Mouse (Mus musculus) bone marrow macrophage, adult 2 months (primary cell): ENCODE results near the gene Gckr. TPM values are rescaled to one million over a fixed set of nuclear protein-coding genes. Genes with fewer than 3 reads are reported as not detected.

ENCODE experiments used
- H3K27ac ChIP-seq: 2 replicates; pipeline ENCODE4 v1.5.1; 2012; ENCODE audit warnings: low read depth, low read length; ENCODE audit not compliant: insufficient read depth
- H3K4me1 ChIP-seq: 2 replicates; pipeline ENCODE4 v1.6.1; 2012; ENCODE audit warnings: low read length; ENCODE audit not compliant: control insufficient read depth, insufficient read depth
- H3K4me3 ChIP-seq: 2 replicates; pipeline ENCODE4 v1.5.1; 2012; ENCODE audit warnings: mild to moderate bottlenecking, low read length, moderate library complexity; ENCODE audit not compliant: insufficient read depth
- CTCF ChIP-seq: IDR thresholded peaks from 2 replicates; pipeline ENCODE4 v1.5.1; 2012; ENCODE audit warnings: low read depth, mild to moderate bottlenecking, low read length, moderate library complexity
- POLR2A ChIP-seq: IDR thresholded peaks from 2 replicates; pipeline ENCODE4 v1.6.1; 2012; ENCODE audit warnings: mild to moderate bottlenecking, low read depth, low read length, borderline replicate concordance
- polyA plus RNA-seq: library from polyadenylated mRNA; stranded (reverse); fragments of >200 nt; gene quantifications from 2 replicates; pipeline ENCODE4 v1.2.4, GENCODE M21; 2012; ENCODE audit not compliant: missing spikeins, insufficient read depth, insufficient read length

Gene Gckr
- polyA plus RNA-seq, 1 experiment, result not detected

- peaks cover 34% of the 10 kb centered on the region for H3K4me1 ChIP-seq
- TF ChIP-seq CTCF (no peak), POLR2A (no peak)
- H3K4me3 ChIP-seq, result no peak overlapping the region
- H3K27ac ChIP-seq, result peak overlapping the region; percentile 1; the same call in 1 of the 2 replicates
Measured at GRCm38 (mm10) chr5:31255971-31256370, 41.3 kb upstream of the Gckr start.

GRCm38 (mm10) chr5:31257616-31258015 is 39.6 kb upstream of the Gckr start:
- Histone ChIP-seq H3K27ac (no peak overlapping the region), H3K4me1 (peaks cover 34% of the 10 kb centered on the region), H3K4me3 (no peak overlapping the region)
- TF ChIP-seq POLR2A (no peak), CTCF (no peak)

- 0 out of 2 replicates have a peak, but pooled peaks cover 2% of the 10 kb centered on the region for H3K4me1 ChIP-seq
- TF ChIP-seq POLR2A (no peak), CTCF (no peak)
- H3K27ac ChIP-seq, result no peak overlapping the region
- H3K4me3 ChIP-seq, result no peak overlapping the region
Measured at GRCm38 (mm10) chr5:31266101-31266500, 31.1 kb upstream of the Gckr start.

GRCm38 (mm10) chr5:31267686-31268085 is 29.6 kb upstream of the Gckr start:
- no peak overlapping the region for H3K4me3 ChIP-seq
- H3K4me1 ChIP-seq, result 0 out of 2 replicates have a peak, but pooled peaks cover 2% of the 10 kb centered on the region
- no peak for TF ChIP-seq POLR2A
- TF ChIP-seq CTCF, result no peak
- H3K27ac ChIP-seq, result no peak overlapping the region

GRCm38 (mm10) chr5:31273018-31273417 is 24.2 kb upstream of the Gckr start:
- 0 out of 2 replicates have a peak, but pooled peaks cover 1% of the 10 kb centered on the region for H3K4me1 ChIP-seq
- no peak overlapping the region for H3K27ac ChIP-seq
- no peak for TF ChIP-seq CTCF
- TF ChIP-seq POLR2A, result no peak
- no peak overlapping the region for H3K4me3 ChIP-seq

- Histone ChIP-seq H3K27ac (no peak overlapping the region), H3K4me1 (no peaks in the 10 kb centered on the region), H3K4me3 (no peak overlapping the region)
- no peak for TF ChIP-seq POLR2A
- TF ChIP-seq CTCF, result no peak
Measured at GRCm38 (mm10) chr5:31279245-31279988, 17.8 kb upstream of the Gckr start.

GRCm38 (mm10) chr5:31288225-31288624 is 9.0 kb upstream of the Gckr start:
- TF ChIP-seq CTCF (no peak; the same call in 1 of the 2 replicates), POLR2A (no peak)
- H3K27ac ChIP-seq, result peak overlapping the region; percentile 81

GRCm38 (mm10) chr5:31288655-31289054 is 8.6 kb upstream of the Gckr start:
- Histone ChIP-seq H3K27ac (peak overlapping the region; percentile 81), H3K4me1 (peaks cover 23% of the 10 kb centered on the region), H3K4me3 (peak overlapping the region; percentile 34)
- TF ChIP-seq CTCF, result no peak
- TF ChIP-seq POLR2A, result no peak

More at GRCm38 (mm10) chr5:31288225-31288624, 9.0 kb upstream of the Gckr start:
- Histone ChIP-seq H3K4me3 (peak overlapping the region; percentile 34), H3K4me1 (peaks cover 23% of the 10 kb centered on the region)

- no peak for TF ChIP-seq CTCF
- no peak for TF ChIP-seq POLR2A
- Histone ChIP-seq H3K4me1 (peaks cover 23% of the 10 kb centered on the region), H3K4me3 (peak overlapping the region; percentile 65; the same call in 1 of the 2 replicates), H3K27ac (peak overlapping the region; percentile 62)
Measured at GRCm38 (mm10) chr5:31289626-31290230, 7.5 kb upstream of the Gckr start.
